Mouse (Mus musculus): Measurements from ENCODE around the gene Zfp273.
A peak's percentile ranks its signal among the peaks of the same experiment; 100 is the strongest.
"Not testable (repeated sequence)": the region's sequence is repeated elsewhere in the genome, so short reads cannot be mapped to it uniquely, and the experiment has no call there.

Gene Zfp273

GRCm38 (mm10) chr13:67813710-67814660 is at the start of gene Zfp273:
Gene Zfp273 (plus strand): TSS chr13:67813740.
- DNase-seq (ENCODE audit: low read depth, low spot score), result peak; percentile 75

DNA sequence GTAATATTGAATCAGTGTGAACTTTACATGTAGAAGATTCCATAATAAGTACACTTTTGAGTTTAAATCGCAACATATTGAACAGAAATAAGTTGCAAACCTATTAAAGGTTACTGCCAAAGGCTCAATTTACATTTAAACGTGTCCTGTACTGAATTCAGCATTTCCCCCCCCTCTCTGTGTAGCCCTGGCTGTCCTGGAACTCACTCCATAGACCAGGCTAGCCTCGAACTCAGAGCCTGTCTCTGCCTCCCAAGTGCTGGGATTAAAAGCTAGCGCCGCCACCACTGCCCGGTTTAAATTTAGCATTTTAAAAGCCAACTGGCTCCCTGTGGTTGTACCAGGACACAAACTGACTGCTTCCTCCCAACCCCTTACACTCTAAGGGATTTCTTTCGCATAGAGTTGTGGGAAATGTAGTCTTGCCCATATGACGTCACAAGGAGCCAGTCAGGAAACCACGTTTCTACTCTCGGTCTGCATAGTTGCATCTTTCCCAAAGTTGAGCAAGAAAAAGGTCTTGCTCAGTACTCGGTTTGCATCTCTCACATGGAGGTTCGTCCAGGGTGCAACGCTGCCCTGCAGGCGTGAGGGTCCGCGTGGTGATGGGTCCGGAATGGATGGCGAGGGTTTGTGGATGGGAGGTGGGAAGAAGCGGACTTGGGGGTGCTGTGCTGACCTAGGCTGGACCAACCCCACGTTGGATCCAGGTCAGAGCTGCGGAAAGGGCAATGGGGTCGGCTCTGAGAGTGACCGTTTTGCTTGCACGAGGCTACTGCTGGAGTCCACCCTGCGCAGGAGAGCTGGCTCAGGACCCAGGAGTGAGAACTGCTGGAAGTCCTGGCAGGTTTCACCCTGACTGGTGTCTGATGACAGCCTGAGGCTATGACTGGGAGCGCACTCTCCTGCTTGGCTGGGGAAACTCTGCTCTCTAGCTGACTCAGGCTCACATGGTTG is 34.0 kb upstream of the Zfp273 start, which contains the start of gene Zfp493:
TSS of gene Zfp493 (plus strand) at position 429 of the 957 bp plus-strand sequence.
- peak; percentile 68 for DNase-seq (ENCODE audit: low read depth, low spot score)

DNA sequence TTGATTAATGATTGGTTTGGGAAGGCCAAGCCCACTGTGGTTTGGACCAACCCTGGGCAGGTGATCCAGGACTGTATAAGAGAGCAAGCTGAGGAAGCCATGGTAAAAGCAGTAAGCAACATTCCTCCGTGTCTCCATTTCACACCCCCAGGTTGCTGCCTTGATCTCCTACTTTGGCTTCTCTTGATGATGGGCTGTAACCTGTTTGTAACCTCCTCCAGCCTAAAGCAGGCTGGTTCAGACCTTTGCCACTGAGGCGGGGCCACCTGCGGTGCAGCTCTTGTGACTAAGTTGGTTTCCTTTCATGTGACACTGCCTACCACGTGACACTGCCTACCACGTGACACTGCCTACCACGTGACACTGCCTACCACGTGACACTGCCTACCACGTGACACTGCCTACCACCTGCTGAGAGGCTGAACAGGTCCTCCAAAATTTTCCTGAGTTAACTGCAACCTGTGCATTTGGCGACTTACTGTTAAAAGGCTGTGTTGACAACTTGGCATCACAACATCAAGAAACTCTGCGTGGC is 21.6 kb upstream of the Zfp273 start:
- DNase-seq (ENCODE audit: low read depth, low spot score), result no peak

- DNase-seq (ENCODE audit: low read depth, low spot score), result no peak
These were observed 14.9 kb upstream of the Zfp273 start for GRCm38 (mm10) chr13:67798618-67799017.

GRCm38 (mm10) chr13:67799151-67799550 is 14.4 kb upstream of the Zfp273 start:
- not testable (repeated sequence) for DNase-seq (ENCODE audit: low read depth, low spot score)

GRCm38 (mm10) chr13:67811651-67812210 is 1.8 kb upstream of the Zfp273 start:
- DNase-seq (ENCODE audit: low read depth, low spot score), result no peak

DNA sequence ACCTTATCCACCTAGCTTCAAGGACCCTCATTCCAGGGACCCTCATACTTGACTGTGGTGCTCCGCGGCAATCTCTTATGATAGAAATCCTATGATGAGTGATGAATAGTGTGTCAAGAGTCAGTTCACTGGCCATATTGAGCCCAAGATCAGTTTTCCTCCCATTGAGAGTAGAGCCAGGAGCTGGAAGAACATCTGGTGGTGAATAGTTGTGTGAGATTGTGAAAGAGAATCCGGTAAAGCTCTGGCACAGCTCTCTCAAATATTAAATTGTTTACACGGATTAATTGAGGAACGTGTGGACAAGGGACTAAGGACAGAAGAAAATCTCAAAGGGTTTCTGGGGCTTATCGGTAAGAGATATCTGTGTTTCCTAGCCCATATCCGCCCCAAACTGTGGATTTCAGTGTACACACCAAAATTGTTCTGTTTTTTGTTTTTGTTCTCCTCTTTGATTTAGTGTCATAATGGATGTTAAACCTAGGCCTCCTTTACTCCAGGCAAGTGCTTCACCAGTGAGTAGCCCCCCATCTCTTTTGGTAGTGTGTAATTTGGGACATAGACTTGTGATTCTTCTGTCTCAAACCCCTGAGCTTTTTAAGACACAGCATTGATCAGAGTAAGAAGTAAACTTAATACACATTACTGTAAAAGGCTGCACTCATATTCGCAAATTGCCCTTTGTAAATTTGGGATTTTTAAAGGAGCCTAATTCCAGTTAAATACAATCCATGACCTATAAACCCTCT is 405 bp upstream of the Zfp273 start:
- no peak for DNase-seq (ENCODE audit: low read depth, low spot score)

GRCm38 (mm10) chr13:67818636-67819035 is 5.1 kb downstream of the Zfp273 start:
- no peak for DNase-seq (ENCODE audit: low read depth, low spot score)

DNA sequence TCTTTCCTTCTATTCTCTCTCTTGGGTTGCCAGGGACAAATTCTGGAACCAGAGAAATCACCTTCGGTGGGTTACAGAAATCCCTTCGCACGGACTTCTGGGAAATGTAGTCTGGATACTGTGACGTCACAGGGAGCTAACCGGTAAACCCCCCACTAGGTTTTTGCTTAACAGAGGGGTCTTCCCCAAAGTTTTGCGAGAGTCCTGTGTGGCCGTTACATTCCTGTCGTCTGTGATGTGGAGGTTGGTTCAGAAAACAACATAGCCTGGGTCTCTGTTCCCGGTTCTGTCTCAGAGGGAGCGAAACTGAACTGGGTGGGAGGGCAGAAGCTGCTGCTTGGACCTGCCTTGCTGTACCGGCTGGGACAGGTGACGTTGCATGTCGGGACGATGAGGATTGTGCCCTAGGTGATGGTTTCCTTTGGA is 17.4 kb downstream of the Zfp273 start, which contains the start of gene Gm10037:
TSS of gene Gm10037 (plus strand) at position 196 of the 426 bp plus-strand sequence.
- peak; percentile 56 for DNase-seq (ENCODE audit: low read depth, low spot score)

DNA sequence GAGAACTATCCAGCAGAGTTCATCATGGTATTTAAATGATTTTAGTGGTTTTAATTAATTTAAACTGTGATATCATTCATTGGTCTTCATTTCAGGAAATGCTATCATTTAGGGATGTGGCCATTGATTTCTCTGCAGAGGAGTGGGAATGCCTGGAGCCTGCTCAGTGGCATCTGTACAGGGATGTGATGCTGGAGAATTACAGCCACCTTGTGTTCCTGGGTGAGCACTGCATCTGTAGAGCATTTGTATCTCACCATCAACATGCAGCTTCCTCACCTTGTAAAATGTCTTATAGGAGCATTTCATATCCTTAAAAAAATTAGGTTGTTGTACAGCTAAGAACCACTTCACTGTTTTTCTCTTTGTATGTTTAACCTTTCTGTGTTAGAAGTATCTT is 19.6 kb downstream of the Zfp273 start:
- DNase-seq (ENCODE audit: low read depth, low spot score), result not testable (repeated sequence)

DNA sequence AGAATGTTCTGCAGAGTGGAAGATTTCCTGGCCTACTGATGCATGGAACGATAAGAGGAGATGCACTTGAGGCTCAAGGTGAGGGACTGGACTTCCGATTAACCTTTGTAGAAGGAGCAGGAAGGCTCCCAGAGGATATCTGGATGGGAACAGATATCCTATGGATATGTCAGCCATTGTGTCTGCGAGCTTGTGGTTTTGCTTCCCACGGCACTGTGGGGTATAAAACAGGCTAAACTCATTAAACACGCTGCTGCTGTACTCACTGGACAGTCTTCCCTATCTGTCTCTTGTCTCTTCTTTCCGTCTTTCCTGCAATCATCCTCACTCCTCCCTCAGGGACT is 30.2 kb downstream of the Zfp273 start:
- DNase-seq (ENCODE audit: low read depth, low spot score), result no peak

DNA sequence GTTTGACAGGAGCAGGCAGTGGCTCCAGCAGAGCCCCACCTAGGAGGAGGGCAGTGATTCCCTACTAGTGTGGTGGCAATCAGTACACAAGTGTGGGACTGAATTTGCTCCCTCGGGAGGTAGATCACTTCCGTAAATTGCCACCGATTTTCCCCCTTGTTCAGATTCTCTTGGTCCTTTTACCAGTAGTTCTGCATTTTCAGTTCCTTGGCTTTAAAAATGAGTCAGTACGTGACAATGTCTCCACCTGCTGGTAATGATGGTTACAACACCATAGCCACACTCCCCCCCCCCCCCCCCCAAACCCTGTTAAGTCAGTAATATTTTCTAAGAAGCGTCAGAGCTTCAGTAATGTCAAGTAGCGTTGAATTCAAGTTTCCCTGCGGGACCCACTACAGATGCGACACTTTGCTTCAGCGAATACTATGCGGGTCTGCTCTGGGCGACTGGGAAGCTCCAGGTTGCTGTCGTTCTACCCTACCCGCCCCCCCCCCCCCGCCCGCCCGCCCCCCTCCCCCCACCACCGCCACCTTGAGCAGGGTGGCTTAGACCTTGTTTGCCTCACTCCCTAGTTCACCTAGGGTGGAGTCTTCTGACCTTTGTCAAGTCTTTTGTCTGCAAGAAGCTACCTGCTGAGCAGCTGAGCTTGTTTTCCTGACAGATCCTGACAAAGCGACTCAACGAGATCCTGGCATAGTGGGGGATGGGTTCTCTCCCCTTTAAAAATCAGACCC is 30.7 kb downstream of the Zfp273 start:
- DNase-seq (ENCODE audit: low read depth, low spot score), result peak; percentile 51

DNA sequence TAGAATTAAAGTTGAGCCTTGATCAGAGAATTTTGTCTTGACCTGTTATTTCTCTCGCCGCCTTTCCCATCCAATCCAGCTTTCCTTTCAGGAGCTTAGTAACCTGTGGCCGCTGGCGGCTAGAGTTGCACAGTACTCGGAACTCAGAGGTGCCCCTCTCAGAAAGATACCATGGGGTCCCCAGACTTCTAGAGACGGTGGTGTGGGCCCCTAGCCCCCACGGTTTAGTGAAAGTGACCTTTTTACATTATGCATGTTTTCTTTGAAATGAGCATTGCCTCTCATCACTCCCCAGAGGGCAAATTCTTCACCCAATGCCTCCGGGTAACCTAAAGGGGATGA is 31.3 kb downstream of the Zfp273 start:
- DNase-seq (ENCODE audit: low read depth, low spot score), result no peak

GRCm38 (mm10) chr13:67850361-67850760 is 36.8 kb downstream of the Zfp273 start:
- DNase-seq (ENCODE audit: low read depth, low spot score), result no peak

GRCm38 (mm10) chr13:67853130-67853529 is 39.6 kb downstream of the Zfp273 start:
- no peak for DNase-seq (ENCODE audit: low read depth, low spot score)

GRCm38 (mm10) chr13:67853983-67854382 is 40.4 kb downstream of the Zfp273 start:
- DNase-seq (ENCODE audit: low read depth, low spot score), result no peak

DNA sequence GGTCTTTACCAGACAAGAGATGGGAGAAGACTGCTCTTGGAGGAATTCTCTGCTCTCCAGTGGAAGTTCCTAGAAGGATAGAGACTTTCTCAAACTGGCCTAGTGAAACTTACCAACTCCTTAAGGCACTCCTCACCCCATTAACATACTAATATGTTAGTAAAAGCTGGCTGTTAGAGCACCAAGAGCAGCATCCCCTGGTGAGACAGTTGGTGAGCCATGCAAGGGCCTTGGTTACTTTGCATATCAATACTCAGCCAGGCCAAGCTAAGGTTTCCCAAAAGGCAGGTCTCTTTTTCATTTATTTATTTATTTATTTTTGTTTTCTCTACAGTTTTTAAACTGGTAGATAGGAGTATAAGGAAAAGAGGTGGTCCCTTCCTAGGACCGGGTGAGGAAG is 43.8 kb downstream of the Zfp273 start:
- no peak for DNase-seq (ENCODE audit: low read depth, low spot score)

- DNase-seq (ENCODE audit: low read depth, low spot score), result no peak
These were observed 49.0 kb downstream of the Zfp273 start for GRCm38 (mm10) chr13:67862508-67862907.

GRCm38 (mm10) chr13:67863026-67863425 is 49.5 kb downstream of the Zfp273 start, which contains the start of gene BC048507:
Gene BC048507 (plus strand): TSS chr13:67863326.
- DNase-seq (ENCODE audit: low read depth, low spot score), result no peak

- no peak for DNase-seq (ENCODE audit: low read depth, low spot score)
These were observed 51.3 kb downstream of the Zfp273 start for GRCm38 (mm10) chr13:67864764-67865350.

Measured in retina, adult 2 months (tissue).